Mouse (Mus musculus) neural tube, embryonic 14.5 days (tissue): Measurements from ENCODE around the gene Fuca2. TPM values are rescaled to one million over a fixed set of nuclear protein-coding genes. Genes with fewer than 3 reads are reported as not detected.
"Not testable (repeated sequence)": the region's sequence is repeated elsewhere in the genome, so short reads cannot be mapped to it uniquely, and the experiment has no call there.

Experiments
- ATAC-seq: fragments of 200-750 bp; cut with Nextera tagmentation; 2 replicates; pipeline ENCODE4 v1.8.0; 2017; ENCODE audit warnings: low read depth, mild to moderate bottlenecking, moderate TSS enrichment, moderate library complexity
- H3K27ac ChIP-seq: fragments of 300-500 bp; sonication (generic); 2 replicates; pipeline ENCODE4 v1.5.1; 2014; ENCODE audit warnings: low read depth, mild to moderate bottlenecking, control low read depth, low read length, moderate library complexity, mixed read lengths
- H3K27me3 ChIP-seq: fragments of 300-500 bp; sonication (generic); 2 replicates; pipeline ENCODE4 v1.6.1; 2014; ENCODE audit warnings: low read length; ENCODE audit not compliant: control insufficient read depth, insufficient read depth
- H3K36me3 ChIP-seq: fragments of 300-500 bp; sonication (generic); 2 replicates; pipeline ENCODE4 v1.6.1; 2014; ENCODE audit warnings: low read length, mixed read lengths; ENCODE audit not compliant: control insufficient read depth, insufficient read depth
- H3K4me1 ChIP-seq: fragments of 300-500 bp; sonication (generic); 2 replicates; pipeline ENCODE4 v1.6.1; 2014; ENCODE audit warnings: low read length; ENCODE audit not compliant: control insufficient read depth, insufficient read depth
- H3K4me2 ChIP-seq: fragments of 300-500 bp; sonication (generic); 2 replicates; pipeline ENCODE4 v1.6.1; 2014; ENCODE audit warnings: mild to moderate bottlenecking, low read depth, low read length, control low read depth
- H3K4me3 ChIP-seq: fragments of 300-500 bp; sonication (generic); 2 replicates; pipeline ENCODE4 v1.5.1; 2014; ENCODE audit warnings: low read depth, low read length, control low read depth, mixed read lengths
- H3K9ac ChIP-seq: fragments of 300-500 bp; sonication (generic); replicated peaks from 2 replicates; pipeline ENCODE4 v1.6.1; 2014; ENCODE audit warnings: low read depth, mild to moderate bottlenecking, control low read depth, low read length, mixed read lengths
- H3K9me3 ChIP-seq: fragments of 300-500 bp; sonication (generic); 2 replicates; pipeline ENCODE4 v1.6.1; 2016; ENCODE audit warnings: low read length; ENCODE audit not compliant: control insufficient read depth
- WGBS: fragments of 180-500 bp; shearing (Covaris S2); extraction: QIAGEN DNeasy Blood & Tissue Kit; methylation state at CpG from one replicate; pipeline ENCODE4 v1.1.7; 2014; 5-methylcytosine and 5-hydroxymethylcytosine counted together
- polyA plus RNA-seq: library from polyadenylated mRNA; unstranded; fragments of >200 nt; fragmentation: Nextera tagmentation; extraction: Ambion mirVana; gene quantifications from 2 replicates; pipeline ENCODE4 v1.2.1, GENCODE M21; 2014

Fuca2 gene
- polyA plus RNA-seq, 1 experiment from 2014 or later, result 47.5 TPM

GRCm38 (mm10) chr10:13500938-13501496 is 1.7 kb downstream of the Fuca2 start:
- Histone ChIP-seq H3K36me3 (no peaks in the 10 kb centered on the region), H3K27me3 (no peaks in the 10 kb centered on the region), H3K4me2 (peak overlapping the region; percentile 72), H3K27ac (no peak overlapping the region), H3K4me1 (no peaks in the 10 kb centered on the region), H3K4me3 (peak overlapping the region; percentile 61), H3K9me3 (no peaks in the 10 kb centered on the region), H3K9ac (peak overlapping the region; percentile 76)
- ATAC-seq, result peak; percentile 92
- under 1% methylated on average over 23 of the region's 30 CpGs for WGBS

- H3K27ac ChIP-seq, ATAC-seq, H3K9me3 ChIP-seq, H3K27me3 ChIP-seq, H3K4me1 ChIP-seq, H3K36me3 ChIP-seq: not testable (repeated sequence)
- Histone ChIP-seq H3K9ac (peak overlapping the region; percentile 76), H3K4me3 (peak overlapping the region; percentile 61), H3K4me2 (peak overlapping the region; percentile 72)
- 58% methylated on average over 4 of the region's 4 CpGs for WGBS
These were observed 2.2 kb downstream of the Fuca2 start for GRCm38 (mm10) chr10:13501533-13501932.

GRCm38 (mm10) chr10:13502371-13502770 is 3.0 kb downstream of the Fuca2 start:
- H3K9ac ChIP-seq, result no peak overlapping the region
- no peak overlapping the region for H3K27ac ChIP-seq
- H3K4me3 ChIP-seq, result no peak overlapping the region
- no peak overlapping the region for H3K4me2 ChIP-seq
- H3K36me3 ChIP-seq, result no peaks in the 10 kb centered on the region
- no peaks in the 10 kb centered on the region for H3K9me3 ChIP-seq
- H3K27me3 ChIP-seq, result no peaks in the 10 kb centered on the region
- no peaks in the 10 kb centered on the region for H3K4me1 ChIP-seq
- WGBS, result 91% methylated on average over 8 of the region's 8 CpGs
- no peak for ATAC-seq

- H3K4me2 ChIP-seq, result no peak overlapping the region
- no peaks in the 10 kb centered on the region for H3K27me3 ChIP-seq
- H3K4me3 ChIP-seq, result no peak overlapping the region
- H3K9ac ChIP-seq, result no peak overlapping the region
- 79% methylated on average over 4 of the region's 4 CpGs for WGBS
- no peak overlapping the region for H3K27ac ChIP-seq
- no peaks in the 10 kb centered on the region; the same call in 1 of the 2 replicates for H3K36me3 ChIP-seq
- no peaks in the 10 kb centered on the region for H3K4me1 ChIP-seq
- no peaks in the 10 kb centered on the region for H3K9me3 ChIP-seq
- no peak for ATAC-seq
These were observed 22.5 kb downstream of the Fuca2 start for GRCm38 (mm10) chr10:13521857-13522256.

GRCm38 (mm10) chr10:13528155-13528554 is 28.8 kb downstream of the Fuca2 start:
- no peaks in the 10 kb centered on the region for H3K9me3 ChIP-seq
- H3K36me3 ChIP-seq, result peaks cover 6% of the 10 kb centered on the region; the same call in 1 of the 2 replicates
- H3K27ac ChIP-seq, result no peak overlapping the region
- no peak overlapping the region for H3K4me3 ChIP-seq
- 88% methylated on average over 4 of the region's 4 CpGs for WGBS
- no peaks in the 10 kb centered on the region for H3K27me3 ChIP-seq
- no peaks in the 10 kb centered on the region for H3K4me1 ChIP-seq
- no peak for ATAC-seq
- no peak overlapping the region for H3K9ac ChIP-seq
- H3K4me2 ChIP-seq, result no peak overlapping the region

- peaks cover 6% of the 10 kb centered on the region; the same call in 1 of the 2 replicates for H3K36me3 ChIP-seq
- 94% methylated on average over 3 of the region's 3 CpGs for WGBS
- H3K27me3 ChIP-seq, result no peaks in the 10 kb centered on the region
- no peak overlapping the region for H3K27ac ChIP-seq
- no peak for ATAC-seq
- no peak overlapping the region for H3K9ac ChIP-seq
- H3K4me1 ChIP-seq, result no peaks in the 10 kb centered on the region
- H3K9me3 ChIP-seq, result no peaks in the 10 kb centered on the region
- no peak overlapping the region for H3K4me3 ChIP-seq
- no peak overlapping the region for H3K4me2 ChIP-seq
These were observed 35.4 kb downstream of the Fuca2 start for GRCm38 (mm10) chr10:13534751-13535150.

GRCm38 (mm10) chr10:13536706-13537105 is 37.4 kb downstream of the Fuca2 start:
- H3K4me3 ChIP-seq, result no peak overlapping the region
- no peak overlapping the region for H3K4me2 ChIP-seq
- H3K9me3 ChIP-seq, result no peaks in the 10 kb centered on the region
- H3K27me3 ChIP-seq, result no peaks in the 10 kb centered on the region
- no peak overlapping the region for H3K9ac ChIP-seq
- ATAC-seq, result no peak
- no peak overlapping the region for H3K27ac ChIP-seq
- H3K4me1 ChIP-seq, result no peaks in the 10 kb centered on the region
- 96% methylated on average over 7 of the region's 7 CpGs for WGBS
- H3K36me3 ChIP-seq, result peaks cover under 1% of the 10 kb centered on the region; the same call in 1 of the 2 replicates

GRCm38 (mm10) chr10:13539769-13540333 is 40.5 kb downstream of the Fuca2 start:
- Histone ChIP-seq H3K9me3 (no peaks in the 10 kb centered on the region), H3K27ac (no peak overlapping the region)

GRCm38 (mm10) chr10:13541721-13542120 is 42.4 kb downstream of the Fuca2 start:
- WGBS, result over 99% methylated on average over 5 of the region's 5 CpGs

More at GRCm38 (mm10) chr10:13539769-13540333, 40.5 kb downstream of the Fuca2 start:
- WGBS, result 95% methylated on average over 7 of the region's 7 CpGs
- no peak overlapping the region for H3K9ac ChIP-seq
- H3K27me3 ChIP-seq, result no peaks in the 10 kb centered on the region
- peaks cover 6% of the 10 kb centered on the region; the same call in 1 of the 2 replicates for H3K36me3 ChIP-seq
- no peaks in the 10 kb centered on the region for H3K4me1 ChIP-seq
- H3K4me2 ChIP-seq, result no peak overlapping the region
- ATAC-seq, result no peak
- H3K4me3 ChIP-seq, result no peak overlapping the region

More at GRCm38 (mm10) chr10:13541721-13542120, 42.4 kb downstream of the Fuca2 start:
- no peak overlapping the region for H3K9ac ChIP-seq
- H3K4me3 ChIP-seq, result no peak overlapping the region
- no peaks in the 10 kb centered on the region for H3K9me3 ChIP-seq
- no peak overlapping the region for H3K4me2 ChIP-seq
- no peaks in the 10 kb centered on the region for H3K4me1 ChIP-seq
- no peaks in the 10 kb centered on the region for H3K27me3 ChIP-seq
- H3K27ac ChIP-seq, result no peak overlapping the region
- no peak for ATAC-seq
- H3K36me3 ChIP-seq, result peaks cover 11% of the 10 kb centered on the region
